Mouse (Mus musculus) hindlimb bud, embryonic 11.5 days (tissue): Measurements from ENCODE around the gene Msh5.

Source experiments
- DNase-seq: peaks from one replicate; pipeline ENCODE4 v3.0.0-alpha.2; 2012; ENCODE audit warnings: low read depth, low spot score; ENCODE audit errors: extremely low spot score

The Msh5 gene

GRCm38 (mm10) chr17:35070556-35071229 is 24.1 kb upstream of the Msh5 start:
- no peak for DNase-seq

GRCm38 (mm10) chr17:35068213-35068914 is 21.8 kb upstream of the Msh5 start:
- no peak for DNase-seq

- DNase-seq: no peak
These were observed 19.5 kb upstream of the Msh5 start, which contains the start of gene Mpig6b for GRCm38 (mm10) chr17:35066084-35066483. Gene Mpig6b, minus strand, starts transcription at chr17:35066184.

GRCm38 (mm10) chr17:35064951-35065947 is 18.7 kb upstream of the Msh5 start, which contains the start of gene Ly6g6c:
Gene Ly6g6c, plus strand, starts transcription at chr17:35065388.
- no peak for DNase-seq

- no peak for DNase-seq
These were observed 17.9 kb upstream of the Msh5 start for GRCm38 (mm10) chr17:35064378-35064877.

GRCm38 (mm10) chr17:35063466-35063865 is 16.9 kb upstream of the Msh5 start:
- DNase-seq: no peak

- no peak for DNase-seq
These were observed 14.8 kb upstream of the Msh5 start for GRCm38 (mm10) chr17:35061299-35061698.

- no peak for DNase-seq
These were observed 14.3 kb upstream of the Msh5 start for GRCm38 (mm10) chr17:35060737-35061297.

- DNase-seq: no peak
These were observed 13.5 kb upstream of the Msh5 start for GRCm38 (mm10) chr17:35060071-35060470.

GRCm38 (mm10) chr17:35058911-35059892 is 12.7 kb upstream of the Msh5 start, which contains the start of gene Ddah2:
Gene Ddah2, plus strand, starts transcription at chr17:35059035.
- peak; percentile 52 for DNase-seq

GRCm38 (mm10) chr17:35058316-35058715 is 11.8 kb upstream of the Msh5 start:
- no peak for DNase-seq

- no peak for DNase-seq
These were observed 10.5 kb upstream of the Msh5 start for GRCm38 (mm10) chr17:35057090-35057489.

- DNase-seq: no peak
These were observed 9.3 kb upstream of the Msh5 start for GRCm38 (mm10) chr17:35055691-35056495.

GRCm38 (mm10) chr17:35052271-35052798 is 5.8 kb upstream of the Msh5 start:
- DNase-seq: no peak

GRCm38 (mm10) chr17:35051156-35052086 is 4.9 kb upstream of the Msh5 start:
- DNase-seq: no peak

GRCm38 (mm10) chr17:35050126-35050750 is 3.7 kb upstream of the Msh5 start:
- no peak for DNase-seq

GRCm38 (mm10) chr17:35049561-35050016 is 3.0 kb upstream of the Msh5 start, which contains the start of gene Clic1:
Gene Clic1, plus strand, starts transcription at chr17:35049966.
- no peak for DNase-seq
